In genomic region chr16:84495438-84495837, GRCm38 (mm10) we compare ENCODE assay signal across 11 mouse cellular contexts. TPM values are rescaled to one million over a fixed set of nuclear protein-coding genes. Genes with fewer than 3 reads are reported as not detected.
A peak's percentile ranks its signal among the peaks of the same experiment; 100 is the strongest.
DNase-seq lines count a peak whose midpoint lies in the region; ATAC-seq and TF ChIP-seq lines count a peak whose summit lies in the region.
"Had no signal": no experiment of that assay in that cellular context is flagged by ENCODE, and none has a peak within 500 bp of the region (broad histone marks: within the 10 kb centered on the region; RNA-seq: fewer than 3 reads in every experiment).

No protein-coding gene starts in this region.

- TF ChIP-seq POLR2A in CH12.LX (IDR thresholded peaks at IDR 0.05; ENCODE audit: low read depth, low read length), result no peak

- TF ChIP-seq CTCF in heart, postnatal 0 days (IDR thresholded peaks at IDR 0.05; ENCODE audit: low read depth), result peak; percentile 61
- TF ChIP-seq CTCF in CH12.LX (conservative IDR thresholded peaks at IDR 0.05 in 1 of 2, IDR thresholded peaks at IDR 0.05 in 1 of 2; ENCODE audit: low read depth in 2 of 2, low read length in 2 of 2), result peak; percentile 59 to 93
- peak; percentile 80 for TF ChIP-seq CTCF in left cerebral cortex, adult 2 months (IDR thresholded peaks at IDR 0.05)

- in situ Hi-C loops in CH12.LX (cut with MboI; ENCODE audit: low pct_ligation_motif_present, low pct_unique_long_range_greater_than_20kb, low sequenced_read_pairs), result no loop called here

- no peaks in the 10 kb centered on the region for H3K36me3 ChIP-seq in heart, postnatal 0 days (replicated peaks; ENCODE audit: control insufficient read depth, insufficient read depth, low read length)
- H3K36me3 ChIP-seq in CH12.LX (replicated peaks in 1 of 2; ENCODE audit: control insufficient read depth in 1 of 2, insufficient read depth in 1 of 2, low read length in 1 of 2), result no peaks in the 10 kb centered on the region
- no peaks in the 10 kb centered on the region for H3K36me3 ChIP-seq in forebrain, embryonic 16.5 days (ENCODE audit: control insufficient read depth, insufficient read depth)

- WGBS in heart, postnatal 0 days, result 27% methylated on average over 2 of the region's 2 CpGs
- WGBS in forebrain, embryonic 16.5 days, result 27% methylated on average over 2 of the region's 2 CpGs

- no peak overlapping the region for H3K9ac ChIP-seq in heart, postnatal 0 days (replicated peaks; ENCODE audit: low read depth, low read length)
- H3K9ac ChIP-seq in CH12.LX (ENCODE audit: insufficient read depth, low read depth), result peak overlapping the region; percentile 56; the same call in 1 of the 2 replicates
- H3K9ac ChIP-seq in forebrain, embryonic 16.5 days (replicated peaks; ENCODE audit: low read depth, low read length), result no peak overlapping the region

- dilution Hi-C loops in CH12.LX (cut with MboI; ENCODE audit: extremely low pct_ligation_motif_present, extremely low pct_unique_long_range_greater_than_20kb, low sequenced_read_pairs), result no loop called here

- H3K27me3 ChIP-seq in heart, postnatal 0 days (ENCODE audit: control insufficient read depth, insufficient read depth, low read length), result no peaks in the 10 kb centered on the region
- H3K27me3 ChIP-seq in CH12.LX (replicated peaks), result no peaks in the 10 kb centered on the region
- no peaks in the 10 kb centered on the region for H3K27me3 ChIP-seq in forebrain, embryonic 16.5 days (replicated peaks; ENCODE audit: control insufficient read depth, insufficient read depth, low read length)

- H3K4me3 ChIP-seq in heart, postnatal 0 days (ENCODE audit: low read depth, low read length), result no peak overlapping the region
- peak overlapping the region in 1 of 3 experiments; percentile 25 for H3K4me3 ChIP-seq in CH12.LX (replicated peaks in 1 of 3; ENCODE audit: low read depth in 2 of 3, low read length in 2 of 3, poor library complexity in 1 of 3)
- H3K4me3 ChIP-seq in forebrain, embryonic 16.5 days (replicated peaks; ENCODE audit: low read length), result no peak overlapping the region
- H3K4me3 ChIP-seq in left cerebral cortex, adult 2 months, result peak overlapping the region; percentile 35

- no peaks in the 10 kb centered on the region for H3K4me1 ChIP-seq in heart, postnatal 0 days (ENCODE audit: control insufficient read depth, insufficient read depth)
- H3K4me1 ChIP-seq in CH12.LX (ENCODE audit: control insufficient read depth in 1 of 2, insufficient read depth in 2 of 2), result peaks cover 8 to 29% of the 10 kb centered on the region in 2 experiments; a peak in 3 of 4 replicates
- H3K4me1 ChIP-seq in forebrain, embryonic 16.5 days (replicated peaks; ENCODE audit: control insufficient read depth, insufficient read depth, low read length), result 0 out of 2 replicates have a peak, but pooled peaks cover 2% of the 10 kb centered on the region

- H3K4me2 ChIP-seq in heart, postnatal 0 days (ENCODE audit: low read depth, low read length), result no peak overlapping the region
- peak overlapping the region; percentile 68 for H3K4me2 ChIP-seq in CH12.LX (ENCODE audit: insufficient read depth, low read depth, poor library complexity, severe bottlenecking)
- peak overlapping the region; percentile 30; the same call in 1 of the 2 replicates for H3K4me2 ChIP-seq in forebrain, embryonic 16.5 days (ENCODE audit: low read length)

- TF ChIP-seq RAD21 in CH12.LX (IDR thresholded peaks at IDR 0.05; ENCODE audit: low read depth, low read length), result peak; percentile 99

- no peaks in the 10 kb centered on the region for H3K9me3 ChIP-seq in heart, postnatal 0 days (replicated peaks; ENCODE audit: control insufficient read depth, low read length)
- H3K9me3 ChIP-seq in CH12.LX (replicated peaks; ENCODE audit: low read length), result no peaks in the 10 kb centered on the region
- no peaks in the 10 kb centered on the region for H3K9me3 ChIP-seq in forebrain, embryonic 16.5 days (ENCODE audit: control insufficient read depth, low read length)

- no peak for DNase-seq in heart, postnatal 0 days (ENCODE audit: low spot score)
- no peak for DNase-seq in heart, postnatal 14 days
- peak; percentile 72 for DNase-seq in CH12.LX (ENCODE audit: extremely low read depth)
- peak; percentile 26 to 45 for DNase-seq in left cerebral cortex, adult 2 months (ENCODE audit: extremely low spot score in 1 of 2, low spot score in 2 of 2)
- DNase-seq in spleen, postnatal 4 days (ENCODE audit: low spot score in 2 of 2), result no peak
- DNase-seq in gastrocnemius, postnatal 4 days (ENCODE audit: low spot score in 2 of 2), result no peak

- no peaks in the 10 kb centered on the region for H3K79me2 ChIP-seq in CH12.LX (replicated peaks; ENCODE audit: control insufficient read depth, extremely low read depth, insufficient read depth, poor library complexity, severe bottlenecking)

- no peak overlapping the region for H3K27ac ChIP-seq in heart, postnatal 0 days (ENCODE audit: low read depth)
- no peak overlapping the region for H3K27ac ChIP-seq in CH12.LX (ENCODE audit: insufficient read depth, low read depth)
- H3K27ac ChIP-seq in forebrain, embryonic 16.5 days (ENCODE audit: low read length), result no peak overlapping the region
- H3K27ac ChIP-seq in left cerebral cortex, adult 2 months, result peak overlapping the region; percentile 34; the same call in 1 of the 2 replicates

- ATAC-seq in heart, postnatal 0 days (ENCODE audit: insufficient read depth, low read depth), result no peak
- ATAC-seq in forebrain, embryonic 16.5 days, result peak; percentile 59; the same call in 1 of the 2 replicates
- ATAC-seq in megakaryocyte-erythroid progenitor cell, adult 5-6 weeks (replicated peaks; ENCODE audit: low FRiP score, low TSS enrichment, poor library complexity, severe bottlenecking), result no peak

- TF ChIP-seq EP300 in heart, postnatal 0 days (IDR thresholded peaks at IDR 0.05; ENCODE audit: low read depth), result no peak
- no peak for TF ChIP-seq EP300 in CH12.LX (IDR thresholded peaks at IDR 0.05; ENCODE audit: low read length)

- intact Hi-C loops in heart, postnatal 14 days (cut with DNase I), result no loop called here
- intact Hi-C loops in left cerebral cortex, adult 2 months (cut with DNase I), result loop anchor here (5.0 to 10.0 kb wide), 2 partner anchors 358 to 1281 kb away; no protein-coding TSS in a partner anchor

TF ChIP-seq in CH12.LX, 34 proteins besides CTCF, POLR2A, EP300 and RAD21:
- TF ChIP-seq IRF4 (IDR thresholded peaks at IDR 0.05; ENCODE audit: low read depth, low read length), result peak; percentile 61
- TF ChIP-seq MAX (IDR thresholded peaks at IDR 0.05; ENCODE audit: low read length), result 0 out of 2 replicates have a peak, but pooled peaks have one; percentile 48
- no peak for TF ChIP-seq TCF12 (IDR thresholded peaks at IDR 0.05; ENCODE audit: low read depth, low read length)
- peak; percentile 51; the same call in 1 of the 2 replicates for TF ChIP-seq ZNF384 (IDR thresholded peaks at IDR 0.05; ENCODE audit: low read depth, low read length)
- TF ChIP-seq RCOR1 (conservative IDR thresholded peaks at IDR 0.05; ENCODE audit: low read depth, low read length), result 0 out of 2 replicates have a peak, but pooled peaks have one; percentile 44
- no peak for TF ChIP-seq HCFC1 (IDR thresholded peaks at IDR 0.05; ENCODE audit: low read depth, low read length)
- TF ChIP-seq E2F4 (IDR thresholded peaks at IDR 0.05; ENCODE audit: insufficient replicate concordance, low read depth, low read length), result 0 out of 2 replicates have a peak, but pooled peaks have one; percentile 59
- no peak for TF ChIP-seq GABPA (IDR thresholded peaks at IDR 0.05; ENCODE audit: insufficient replicate concordance, low read depth, low read length)
- peak; percentile 39; the same call in 1 of the 2 replicates for TF ChIP-seq ETS1 (conservative IDR thresholded peaks at IDR 0.05; ENCODE audit: low read depth, low read length)
- TF ChIP-seq MYC (IDR thresholded peaks at IDR 0.05; ENCODE audit: low read depth, low read length), result peak; percentile 68; the same call in 1 of the 2 replicates
- TF ChIP-seq MEF2A (IDR thresholded peaks at IDR 0.05; ENCODE audit: borderline replicate concordance, low read depth, low read length), result peak; percentile 35; the same call in 1 of the 2 replicates
- TF ChIP-seq JUND (conservative IDR thresholded peaks at IDR 0.05; ENCODE audit: low read depth, low read length), result peak; percentile 66
- TF ChIP-seq CHD2 (IDR thresholded peaks at IDR 0.05; ENCODE audit: low read length), result no peak
- no peak for TF ChIP-seq ZMIZ1 (IDR thresholded peaks at IDR 0.05; ENCODE audit: low read depth, low read length)
- TF ChIP-seq ZC3H11A (IDR thresholded peaks at IDR 0.05; ENCODE audit: low read depth, low read length), result peak; percentile 83
- no peak for TF ChIP-seq TBP (conservative IDR thresholded peaks at IDR 0.05; ENCODE audit: low read depth, low read length)
- TF ChIP-seq ZKSCAN1 (IDR thresholded peaks at IDR 0.05; ENCODE audit: borderline replicate concordance, low read depth, low read length), result no peak
- TF ChIP-seq SMC3 (IDR thresholded peaks at IDR 0.05; ENCODE audit: low read depth, low read length), result peak; percentile 88
- TF ChIP-seq ELF1 (IDR thresholded peaks at IDR 0.05; ENCODE audit: low read depth, low read length), result 0 out of 2 replicates have a peak, but pooled peaks have one; percentile 33
TF ChIP-seq in CH12.LX: peak in this region for 12.

RNA-seq across cellular contexts. Expression of gene A730009L09Rik, which starts 19.5 kb away (rescaled TPM):
- total RNA-seq in heart, postnatal 0 days (2014; rRNA removed; ENCODE audit: low replicate concordance), result not detected in 2 replicates
- polyA plus RNA-seq in heart, postnatal 0 days (2015; fragmentation: Nextera tagmentation; extraction: Ambion mirVana), result not detected in 2 replicates
- not detected for total RNA-seq in heart, postnatal 14 days (2021)
- total RNA-seq in CH12.LX (2012; rRNA removed) (not detected in 2 replicates), CH12.LX (2014; rRNA removed) (not detected in 2 replicates)
- not detected in 2 replicates for polyA plus RNA-seq in CH12.LX (2012; ENCODE audit: insufficient read length, low read depth)
- not detected in 2 replicates for polyA plus RNA-seq in forebrain, embryonic 16.5 days (2015; fragmentation: Nextera tagmentation; extraction: Ambion mirVana)
- total RNA-seq in left cerebral cortex, adult 2 months (2021), result under 1 TPM; 0.30 to 0.32 TPM
- total RNA-seq in megakaryocyte-erythroid progenitor cell, adult 5-6 weeks (2014; fragmentation: Nextera tagmentation), result not detected in 2 replicates
- not detected in 2 replicates for total RNA-seq in megakaryocyte-erythroid progenitor cell, adult 5-6 weeks (2017)
- total RNA-seq in gastrocnemius, postnatal 4 days (2021), result not detected
- total RNA-seq: ES-E14 had no signal
- polyA plus RNA-seq: limb, embryonic 11.5 days; small intestine, adult 2 months had no signal

Comparison
In these comparisons a context has a peak if more than half of its experiments do, and no peak if none do; other contexts are left out.
1. DNase-seq: peak in CH12.LX (single experiment) and left cerebral cortex, adult 2 months (2 of 2); none in heart, postnatal 0 days (single experiment), heart, postnatal 14 days (0 of 2), spleen, postnatal 4 days (0 of 2) and gastrocnemius, postnatal 4 days (0 of 2).
2. Peak in every context shown above with its lines, with median percentiles within 50 percentile points of each other: CTCF ChIP-seq.